Comparison of ENCODE assay signal across 9 mouse cellular contexts in genomic region chr2:104590829-104591117, GRCm38 (mm10). TPM values are rescaled to one million over a fixed set of nuclear protein-coding genes. Genes with fewer than 3 reads are reported as not detected.
DNase-seq lines count a peak whose midpoint lies in the region; ATAC-seq and TF ChIP-seq lines count a peak whose summit lies in the region.
"Had no signal": no experiment of that assay in that cellular context is flagged by ENCODE, and none has a peak within 500 bp of the region (broad histone marks: within the 10 kb centered on the region; RNA-seq: fewer than 3 reads in every experiment).

No protein-coding gene starts in this region.

- no peak for DNase-seq in kidney, adult 2 months
- DNase-seq in kidney, postnatal 25 days: no peak
- DNase-seq in thymus, postnatal 36 days: no peak
- DNase-seq in T-cell, adult 2 months (ENCODE audit: low spot score): no peak
- no peak for DNase-seq in thymus, postnatal 25 days

- peak overlapping the region; percentile 72 for H3K4me2 ChIP-seq in hindbrain, embryonic 13.5 days
- peak overlapping the region; percentile 81 for H3K4me2 ChIP-seq in midbrain, embryonic 13.5 days (replicated peaks)

- H3K27me3 ChIP-seq in kidney, adult 2 months (replicated peaks; ENCODE audit: control insufficient read depth, insufficient read depth, low read length): no peaks in the 10 kb centered on the region
- no peaks in the 10 kb centered on the region for H3K27me3 ChIP-seq in hindbrain, embryonic 13.5 days
- H3K27me3 ChIP-seq in midbrain, embryonic 13.5 days: no peaks in the 10 kb centered on the region
- H3K27me3 ChIP-seq: Patski had no signal

- TF ChIP-seq CTCF in kidney, adult 2 months (conservative IDR thresholded peaks at IDR 0.05; ENCODE audit: insufficient read depth, insufficient read length, low read depth, low read length): no peak
- TF ChIP-seq CTCF in bone marrow macrophage, adult 2 months (IDR thresholded peaks at IDR 0.05; ENCODE audit: low read depth, low read length): no peak

- peak overlapping the region; percentile 96 for H3K9ac ChIP-seq in hindbrain, embryonic 13.5 days
- peak overlapping the region; percentile 87 for H3K9ac ChIP-seq in midbrain, embryonic 13.5 days (replicated peaks)

- H3K4me1 ChIP-seq in kidney, adult 2 months (ENCODE audit: control insufficient read depth, insufficient read depth, low read length): peaks cover 9% of the 10 kb centered on the region
- peaks cover 18% of the 10 kb centered on the region for H3K4me1 ChIP-seq in bone marrow macrophage, adult 2 months (ENCODE audit: control insufficient read depth, insufficient read depth, low read length)
- H3K4me1 ChIP-seq in hindbrain, embryonic 13.5 days (replicated peaks): peaks cover 31% of the 10 kb centered on the region
- peaks cover 32% of the 10 kb centered on the region for H3K4me1 ChIP-seq in midbrain, embryonic 13.5 days (replicated peaks)

- no peak for TF ChIP-seq POLR2A in kidney, adult 2 months (IDR thresholded peaks at IDR 0.05; ENCODE audit: low read depth, low read length)
- TF ChIP-seq POLR2A in bone marrow macrophage, adult 2 months (IDR thresholded peaks at IDR 0.05; ENCODE audit: borderline replicate concordance, low read depth, low read length): no peak

- no peaks in the 10 kb centered on the region for H3K9me3 ChIP-seq in hindbrain, embryonic 13.5 days
- H3K9me3 ChIP-seq in midbrain, embryonic 13.5 days: no peaks in the 10 kb centered on the region

- peak overlapping the region; percentile 82 for H3K4me3 ChIP-seq in kidney, adult 2 months (ENCODE audit: insufficient read depth, low read depth, low read length)
- H3K4me3 ChIP-seq in bone marrow macrophage, adult 2 months (ENCODE audit: insufficient read depth, low read length): peak overlapping the region; percentile 88
- H3K4me3 ChIP-seq in hindbrain, embryonic 13.5 days: peak overlapping the region; percentile 89
- peak overlapping the region; percentile 74 for H3K4me3 ChIP-seq in midbrain, embryonic 13.5 days (replicated peaks)

- under 1% methylated on average over 19 of the region's 19 CpGs for WGBS in kidney, adult 2 months
- WGBS in hindbrain, embryonic 13.5 days: under 1% methylated on average over 19 of the region's 19 CpGs
- under 1% methylated on average over 19 of the region's 19 CpGs for WGBS in midbrain, embryonic 13.5 days

- no peak; the same call in 1 of the 2 replicates for ATAC-seq in hindbrain, embryonic 13.5 days (ENCODE audit: low FRiP score)
- ATAC-seq in midbrain, embryonic 13.5 days: no peak

- H3K36me3 ChIP-seq in kidney, adult 2 months (ENCODE audit: control insufficient read depth, insufficient read depth, low read length): no peaks in the 10 kb centered on the region
- 0 out of 2 replicates have a peak, but pooled peaks cover 3% of the 10 kb centered on the region for H3K36me3 ChIP-seq in hindbrain, embryonic 13.5 days
- no peaks in the 10 kb centered on the region for H3K36me3 ChIP-seq in midbrain, embryonic 13.5 days

- H3K27ac ChIP-seq in kidney, adult 2 months (ENCODE audit: insufficient read depth, low read depth, low read length): peak overlapping the region; percentile 53
- H3K27ac ChIP-seq in bone marrow macrophage, adult 2 months (ENCODE audit: insufficient read depth, low read depth, low read length): peak overlapping the region; percentile 27
- H3K27ac ChIP-seq in hindbrain, embryonic 13.5 days: peak overlapping the region; percentile 95
- peak overlapping the region; percentile 92 for H3K27ac ChIP-seq in midbrain, embryonic 13.5 days

RNA-seq across cellular contexts. Expression of gene Cstf3, which starts 0.5 kb away (rescaled TPM):
- polyA plus RNA-seq in kidney, adult 2 months (2012; rRNA removed): 5.8 and 6.9 TPM in 2 replicates
- 20.0 and 24.0 TPM in 2 replicates for polyA plus RNA-seq in bone marrow macrophage, adult 2 months (2012; ENCODE audit: insufficient read depth, insufficient read length, missing spikeins)
- polyA plus RNA-seq in hindbrain, embryonic 13.5 days (2015; fragmentation: Nextera tagmentation; extraction: Ambion mirVana): 106 and 111 TPM in 2 replicates
- polyA plus RNA-seq in midbrain, embryonic 13.5 days (2015; fragmentation: Nextera tagmentation; extraction: Ambion mirVana): 109 and 127 TPM in 2 replicates

Comparison
In these comparisons a context has a peak if more than half of its experiments do, and no peak if none do; other contexts are left out.
1. H3K27ac ChIP-seq: peak in every context shown above with its lines; median percentile 95 in hindbrain, embryonic 13.5 days; 92 in midbrain, embryonic 13.5 days; 53 in kidney, adult 2 months; 27 in bone marrow macrophage, adult 2 months.